In the genomic region with DNA sequence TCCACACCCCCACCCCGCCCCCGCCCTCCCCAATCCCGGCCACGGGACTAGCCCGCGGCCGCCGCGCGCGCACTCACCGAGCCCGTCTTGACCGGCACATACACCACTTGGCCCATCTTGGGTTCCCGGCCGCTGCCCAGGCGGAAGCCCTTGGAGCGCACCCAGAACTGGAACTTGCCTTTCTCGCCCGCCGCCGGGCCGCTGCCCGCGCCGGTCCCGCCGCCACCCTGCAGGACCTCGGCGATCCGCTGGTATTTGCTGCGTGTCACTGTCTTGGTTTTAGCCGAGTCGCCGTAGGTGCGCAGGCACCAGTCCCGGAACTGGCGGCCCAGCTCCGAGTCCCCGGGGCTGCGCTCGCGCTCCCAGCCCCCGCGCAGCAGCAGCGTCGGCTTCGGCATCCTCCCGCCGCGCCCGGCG, we compare ENCODE assay signal across 8 mouse cellular contexts. TPM values are rescaled to one million over a fixed set of nuclear protein-coding genes. Genes with fewer than 3 reads are reported as not detected.
DNase-seq lines count a peak whose midpoint lies in the region; ATAC-seq and TF ChIP-seq lines count a peak whose summit lies in the region.

No protein-coding gene starts in this region.

- peak; percentile 52 for DNase-seq in right cerebral cortex, adult 18-20 months
- DNase-seq in right cerebral cortex, postnatal 36 days (ENCODE audit: low spot score in 2 of 2): no peak
- DNase-seq in cerebellum, adult 2 months: peak; percentile 69 to 76
- peak; percentile 63 for DNase-seq in gastrocnemius, postnatal 14 days
- no peak for DNase-seq in intestine, embryonic 14.5 days (ENCODE audit: low spot score)

- peak overlapping the region; percentile 69 for H3K9ac ChIP-seq in intestine, embryonic 14.5 days (ENCODE audit: low read length)
- peak overlapping the region; percentile 84 for H3K9ac ChIP-seq in liver, embryonic 16.5 days (ENCODE audit: low read depth, low read length)
- peak overlapping the region; percentile 94 for H3K9ac ChIP-seq in neural tube, embryonic 14.5 days (replicated peaks; ENCODE audit: low read depth, low read length)

- H3K36me3 ChIP-seq in intestine, embryonic 14.5 days (ENCODE audit: control insufficient read depth, insufficient read depth, low read length): no peaks in the 10 kb centered on the region
- no peaks in the 10 kb centered on the region for H3K36me3 ChIP-seq in liver, embryonic 16.5 days (ENCODE audit: control insufficient read depth, insufficient read depth)
- H3K36me3 ChIP-seq in neural tube, embryonic 14.5 days (ENCODE audit: control insufficient read depth, insufficient read depth, low read length): no peaks in the 10 kb centered on the region

- intact Hi-C loops in gastrocnemius, postnatal 14 days (cut with DNase I; ENCODE audit: low total_unique reads): no loop called here

- H3K9me3 ChIP-seq in intestine, embryonic 14.5 days (ENCODE audit: control insufficient read depth, low read length): no peaks in the 10 kb centered on the region
- H3K9me3 ChIP-seq in liver, embryonic 16.5 days (replicated peaks; ENCODE audit: control insufficient read depth, low read length): no peaks in the 10 kb centered on the region
- no peaks in the 10 kb centered on the region for H3K9me3 ChIP-seq in neural tube, embryonic 14.5 days (ENCODE audit: control insufficient read depth, low read length)

- TF ChIP-seq CTCF in cerebellum, adult 2 months (IDR thresholded peaks at IDR 0.05; ENCODE audit: borderline replicate concordance, insufficient read depth, low read depth, low read length): no peak

- TF ChIP-seq POLR2A in cerebellum, adult 2 months (IDR thresholded peaks at IDR 0.05; ENCODE audit: borderline replicate concordance, insufficient read depth, low read length): no peak

- ATAC-seq in intestine, embryonic 14.5 days (replicated peaks; ENCODE audit: low FRiP score, low TSS enrichment, low read depth): peak; percentile 2; the same call in 1 of the 2 replicates
- no peak for ATAC-seq in liver, embryonic 16.5 days (ENCODE audit: low read depth)
- peak; percentile 10 for ATAC-seq in neural tube, embryonic 14.5 days (ENCODE audit: low read depth)
- no peak for ATAC-seq in activated CD4-positive, CD25-positive, alpha-beta regulatory T cell, adult 4 months

- H3K27ac ChIP-seq in cerebellum, adult 2 months (ENCODE audit: insufficient read depth, low read length): peak overlapping the region; percentile 62
- peak overlapping the region; percentile 73 for H3K27ac ChIP-seq in intestine, embryonic 14.5 days (ENCODE audit: low read depth)
- peak overlapping the region; percentile 89 for H3K27ac ChIP-seq in liver, embryonic 16.5 days (ENCODE audit: low read length)
- H3K27ac ChIP-seq in neural tube, embryonic 14.5 days (ENCODE audit: low read depth, low read length): peak overlapping the region; percentile 88

- H3K4me1 ChIP-seq in cerebellum, adult 2 months (ENCODE audit: control insufficient read depth, insufficient read depth, low read length): peaks cover 14% of the 10 kb centered on the region
- H3K4me1 ChIP-seq in intestine, embryonic 14.5 days (replicated peaks; ENCODE audit: control insufficient read depth, insufficient read depth, low read length): peaks cover 21% of the 10 kb centered on the region
- peaks cover 55% of the 10 kb centered on the region for H3K4me1 ChIP-seq in liver, embryonic 16.5 days (ENCODE audit: control insufficient read depth, low read depth, low read length)
- peaks cover 6% of the 10 kb centered on the region; the same call in 1 of the 2 replicates for H3K4me1 ChIP-seq in neural tube, embryonic 14.5 days (ENCODE audit: control insufficient read depth, insufficient read depth, low read length)

- peak overlapping the region; percentile 75 for H3K4me3 ChIP-seq in cerebellum, adult 2 months (replicated peaks; ENCODE audit: insufficient read depth, low read depth, low read length)
- peak overlapping the region; percentile 66 for H3K4me3 ChIP-seq in intestine, embryonic 14.5 days (ENCODE audit: low read depth, low read length)
- peak overlapping the region; percentile 81 for H3K4me3 ChIP-seq in liver, embryonic 16.5 days (ENCODE audit: low read depth, low read length)
- H3K4me3 ChIP-seq in neural tube, embryonic 14.5 days (ENCODE audit: low read depth, low read length): peak overlapping the region; percentile 78

- peak overlapping the region; percentile 97 for H3K4me2 ChIP-seq in intestine, embryonic 14.5 days (ENCODE audit: low read length)
- peak overlapping the region; percentile 99 for H3K4me2 ChIP-seq in liver, embryonic 16.5 days (ENCODE audit: low read depth, low read length)
- peak overlapping the region; percentile 91 for H3K4me2 ChIP-seq in neural tube, embryonic 14.5 days (ENCODE audit: low read depth, low read length)

- WGBS in cerebellum, adult 2 months: under 1% methylated on average over 48 of the region's 53 CpGs
- under 1% methylated on average over 52 of the region's 53 CpGs for WGBS in intestine, embryonic 14.5 days
- under 1% methylated on average over 52 of the region's 53 CpGs for WGBS in liver, embryonic 16.5 days (ENCODE audit: insufficient replicate concordance)
- 0% methylated on average over 38 of the region's 53 CpGs for WGBS in neural tube, embryonic 14.5 days

- no peaks in the 10 kb centered on the region for H3K27me3 ChIP-seq in cerebellum, adult 2 months (ENCODE audit: control insufficient read depth, insufficient read depth, low read length)
- H3K27me3 ChIP-seq in intestine, embryonic 14.5 days (replicated peaks; ENCODE audit: control insufficient read depth, insufficient read depth, low read length): peaks cover 22% of the 10 kb centered on the region
- H3K27me3 ChIP-seq in liver, embryonic 16.5 days (ENCODE audit: control insufficient read depth, insufficient read depth, low read depth, low read length): peaks cover 16% of the 10 kb centered on the region
- H3K27me3 ChIP-seq in neural tube, embryonic 14.5 days (ENCODE audit: control insufficient read depth, insufficient read depth, low read length): no peaks in the 10 kb centered on the region; the same call in 1 of the 2 replicates

RNA-seq across cellular contexts. Expression of gene Nol4l, which starts 0.4 kb away (rescaled TPM):
- polyA plus RNA-seq in cerebellum, adult 2 months (2012; rRNA removed): 23.1 and 24.3 TPM in 2 replicates
- 1 to 10 TPM; 3.0 to 3.3 TPM for total RNA-seq in gastrocnemius, postnatal 14 days (2021)
- 26.4 and 27.9 TPM in 2 replicates for polyA plus RNA-seq in intestine, embryonic 14.5 days (2014; fragmentation: Nextera tagmentation; extraction: Ambion mirVana)
- 3.9 and 4.3 TPM in 2 replicates for polyA plus RNA-seq in liver, embryonic 16.5 days (2015; fragmentation: Nextera tagmentation; extraction: Ambion mirVana)
- polyA plus RNA-seq in neural tube, embryonic 14.5 days (2014; fragmentation: Nextera tagmentation; extraction: Ambion mirVana): 44.4 and 47.9 TPM in 2 replicates
- polyA plus RNA-seq in activated CD4-positive, CD25-positive, alpha-beta regulatory T cell, adult 4 months (2017; shearing (Covaris generic)): 1 to 10 TPM; 2.7 to 3.5 TPM

RNA-seq across cellular contexts. Expression of gene 4930404H24Rik, which starts 36.8 kb away (rescaled TPM):
- polyA plus RNA-seq in cerebellum, adult 2 months (2012; rRNA removed): not detected in 2 replicates
- not detected for total RNA-seq in gastrocnemius, postnatal 14 days (2021)
- polyA plus RNA-seq in intestine, embryonic 14.5 days (2014; fragmentation: Nextera tagmentation; extraction: Ambion mirVana): not detected in 2 replicates
- not detected in 2 replicates for polyA plus RNA-seq in liver, embryonic 16.5 days (2015; fragmentation: Nextera tagmentation; extraction: Ambion mirVana)
- polyA plus RNA-seq in neural tube, embryonic 14.5 days (2014; fragmentation: Nextera tagmentation; extraction: Ambion mirVana): not detected in 2 replicates
- not detected for polyA plus RNA-seq in activated CD4-positive, CD25-positive, alpha-beta regulatory T cell, adult 4 months (2017; shearing (Covaris generic))

Comparison
In these comparisons a context has a peak if more than half of its experiments do, and no peak if none do; other contexts are left out.
1. DNase-seq: peak in right cerebral cortex, adult 18-20 months (single experiment), cerebellum, adult 2 months (2 of 2) and gastrocnemius, postnatal 14 days (single experiment); none in right cerebral cortex, postnatal 36 days (0 of 2) and intestine, embryonic 14.5 days (single experiment).
2. ATAC-seq: peak in intestine, embryonic 14.5 days (single experiment) and neural tube, embryonic 14.5 days (single experiment); none in liver, embryonic 16.5 days (single experiment) and activated CD4-positive, CD25-positive, alpha-beta regulatory T cell, adult 4 months (single experiment).
3. Peak in every context shown above with its lines, with median percentiles within 50 percentile points of each other: H3K27ac ChIP-seq, H3K4me3 ChIP-seq, H3K4me2 ChIP-seq and H3K9ac ChIP-seq.